Mouse (Mus musculus): ENCODE measurements at regions not wholly inside any gene's neighbourhood (a gene's known extent, or its start where the extent isn't known, plus 50 kb on each side); places are given as distances from the start of the nearest gene placed in this dataset.

DNA sequence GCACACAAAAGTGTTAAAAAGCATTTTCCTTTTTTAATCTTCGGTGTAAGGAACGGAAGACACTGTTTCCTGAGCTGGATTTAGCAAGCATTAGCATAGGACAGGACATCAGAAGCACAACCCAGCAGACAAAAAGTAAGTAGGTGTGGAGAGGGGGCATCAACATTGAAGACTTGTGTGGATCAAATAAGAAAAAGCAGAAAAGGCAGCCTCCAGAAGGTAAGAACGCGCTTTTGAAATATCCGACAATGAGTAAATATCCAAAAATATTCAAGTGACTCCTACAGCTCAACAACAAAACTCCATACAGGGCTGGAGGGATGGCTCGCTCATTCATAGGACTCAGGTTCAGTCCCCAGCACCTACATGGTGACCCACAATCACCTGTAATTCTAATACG lies 286.9 kb downstream of the Pdcd6ip start:
- no peak for DNase-seq (ENCODE audit: low spot score)

- no peak for DNase-seq (ENCODE audit: low spot score)
Observed at GRCm38 (mm10) chr9:113419801-113420200, 288.3 kb downstream of the Pdcd6ip start.

- DNase-seq (ENCODE audit: low spot score): no peak
Observed at GRCm38 (mm10) chr9:113417106-113417505, 291.0 kb downstream of the Pdcd6ip start.

DNA sequence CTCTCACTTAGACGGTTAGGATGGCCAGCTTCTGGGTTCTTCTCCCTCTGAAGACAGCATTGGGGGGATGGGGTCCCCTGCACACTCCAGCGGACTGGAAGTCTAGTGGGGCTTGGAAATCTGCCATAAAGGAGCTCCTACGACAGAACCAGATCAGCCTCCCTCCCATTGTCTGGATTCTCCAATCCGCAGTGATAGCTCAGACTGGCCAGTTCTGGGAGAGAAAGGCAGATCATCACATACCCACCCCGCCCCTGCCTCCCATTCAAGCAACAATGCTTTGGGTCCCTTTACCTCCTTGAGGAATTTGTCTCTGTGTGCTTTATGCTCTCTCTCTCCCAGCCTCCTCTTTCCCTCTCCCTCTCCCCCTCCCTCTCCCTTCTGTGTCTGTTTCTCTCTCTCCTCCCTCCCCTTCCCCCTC lies 292.5 kb downstream of the Pdcd6ip start:
- DNase-seq (ENCODE audit: low spot score): no peak

- no peak for DNase-seq (ENCODE audit: low spot score)
Observed at GRCm38 (mm10) chr9:113414690-113415089, 293.4 kb downstream of the Pdcd6ip start.

DNA sequence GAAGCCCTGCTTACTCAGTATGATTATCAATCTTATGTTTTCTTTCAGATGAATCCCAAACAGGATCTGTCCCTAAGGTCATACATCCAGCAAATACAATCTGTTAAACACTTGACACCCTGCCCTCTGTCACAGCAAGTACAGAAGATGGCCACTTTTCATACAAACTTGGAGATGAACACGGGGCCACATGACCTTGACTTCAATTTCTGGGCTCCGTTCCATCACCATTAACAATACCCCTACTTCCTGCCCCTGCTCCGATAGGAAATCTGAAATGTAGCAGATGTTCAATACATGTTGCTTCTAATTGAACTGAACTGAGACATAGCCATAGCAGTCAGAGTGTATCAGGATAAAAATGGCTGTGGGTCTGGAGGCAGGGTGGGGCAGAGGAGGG lies 294.2 kb downstream of the Pdcd6ip start:
- DNase-seq (ENCODE audit: low spot score): no peak

DNA sequence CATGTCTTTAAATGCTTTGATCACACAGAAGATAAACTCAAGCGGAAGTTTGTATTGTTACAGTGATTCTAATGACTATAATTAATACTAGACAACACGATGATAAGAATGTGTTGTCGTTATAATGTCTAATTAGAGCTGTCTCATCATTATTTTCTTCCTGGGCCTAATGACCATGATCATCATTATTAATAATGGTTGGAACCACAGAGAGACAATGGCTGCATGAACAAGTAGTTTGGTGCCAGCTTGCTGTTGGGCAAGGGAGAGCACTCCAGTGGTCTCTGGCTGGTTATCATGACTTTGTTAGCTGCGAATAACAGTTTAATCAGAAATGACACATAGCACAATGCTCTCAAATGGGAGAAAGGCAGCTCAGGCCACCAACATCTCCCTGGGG lies 296.4 kb downstream of the Pdcd6ip start:
- no peak for DNase-seq (ENCODE audit: low spot score)

GRCm38 (mm10) chr9:113408521-113408920 lies 299.5 kb downstream of the Pdcd6ip start:
- DNase-seq (ENCODE audit: low spot score): no peak

GRCm38 (mm10) chr9:113394320-113394719 lies 313.7 kb downstream of the Pdcd6ip start:
- DNase-seq (ENCODE audit: low spot score): no peak

DNA sequence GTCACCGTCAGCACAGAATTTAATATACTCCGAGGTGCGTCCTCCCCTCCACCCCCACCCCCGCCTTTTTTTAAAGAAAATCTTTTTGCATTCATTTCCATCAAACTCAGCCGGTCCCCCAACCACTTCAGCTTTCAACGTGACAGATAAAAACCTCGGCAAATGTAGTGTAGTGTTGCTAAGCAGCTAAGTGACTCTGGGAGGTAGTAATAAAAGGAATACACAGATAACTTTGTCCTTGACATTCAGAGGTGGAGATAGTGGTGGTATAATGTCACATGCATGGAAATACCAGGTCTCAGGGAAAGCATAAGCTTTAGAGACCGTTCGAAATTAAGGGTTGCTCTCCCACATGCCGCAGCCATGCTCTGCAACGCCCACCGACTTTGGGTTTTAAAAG lies 320.7 kb downstream of the Pdcd6ip start:
- DNase-seq (ENCODE audit: low spot score): no peak

DNA sequence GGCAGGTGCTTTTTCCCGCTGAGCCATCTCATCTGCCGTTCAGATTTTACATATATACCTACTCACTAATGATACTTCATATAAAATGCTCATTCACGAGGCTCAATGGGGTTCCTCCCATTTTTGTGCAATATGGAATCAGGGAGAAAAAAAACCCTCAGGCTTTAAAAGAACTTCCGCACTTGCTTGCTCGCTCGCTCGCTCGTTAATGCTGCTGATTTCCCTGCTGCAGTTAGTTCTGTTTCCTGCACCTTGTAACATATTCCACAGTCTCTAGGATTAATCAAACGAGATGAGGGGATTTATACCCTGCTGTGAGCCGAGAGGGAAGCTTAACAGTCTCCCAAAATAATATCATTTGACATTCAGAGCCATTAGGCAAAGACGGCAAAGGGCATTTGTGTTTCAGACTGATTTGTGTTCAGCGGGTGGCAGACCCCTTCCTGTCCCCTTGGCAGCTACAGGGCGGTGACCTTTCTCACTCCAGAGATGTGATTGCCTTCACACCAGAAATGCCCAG lies 326.4 kb downstream of the Pdcd6ip start:
- no peak for DNase-seq (ENCODE audit: low spot score)

DNA sequence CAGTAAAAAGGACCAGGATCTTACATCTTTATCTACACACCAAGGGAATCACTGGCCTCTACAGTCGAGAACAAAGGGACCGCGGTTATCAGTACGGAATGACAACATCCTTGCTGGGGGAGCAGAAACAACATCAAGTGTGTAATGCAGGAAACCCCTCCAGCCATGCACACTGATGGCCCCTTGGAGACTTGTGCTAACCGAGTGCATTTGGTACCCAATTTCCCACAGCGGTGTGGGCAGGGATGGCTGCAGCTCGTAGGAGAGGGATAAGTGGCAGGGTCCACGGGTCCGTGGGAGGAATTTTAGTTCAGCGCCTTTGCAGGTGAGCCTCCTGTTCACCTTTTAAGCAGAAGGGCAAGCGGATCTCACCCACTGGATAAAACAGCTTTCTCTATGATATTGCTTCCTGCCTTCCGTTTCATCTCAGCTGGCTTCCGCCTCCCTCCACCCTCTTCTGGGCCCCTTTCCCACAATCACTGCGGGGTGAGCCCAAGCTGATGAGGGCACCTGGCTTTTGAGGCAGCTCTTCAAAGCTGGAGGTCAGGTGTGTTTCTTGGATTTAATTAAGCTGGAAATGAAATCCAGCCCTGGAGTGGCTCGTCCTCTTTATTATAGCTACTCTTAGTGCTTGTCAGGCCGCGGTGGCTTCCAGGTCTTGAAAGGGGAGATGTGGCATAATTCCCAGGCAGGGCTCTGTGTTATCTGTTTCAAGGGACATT lies 327.5 kb downstream of the Pdcd6ip start:
- no peak for DNase-seq (ENCODE audit: low spot score)

DNA sequence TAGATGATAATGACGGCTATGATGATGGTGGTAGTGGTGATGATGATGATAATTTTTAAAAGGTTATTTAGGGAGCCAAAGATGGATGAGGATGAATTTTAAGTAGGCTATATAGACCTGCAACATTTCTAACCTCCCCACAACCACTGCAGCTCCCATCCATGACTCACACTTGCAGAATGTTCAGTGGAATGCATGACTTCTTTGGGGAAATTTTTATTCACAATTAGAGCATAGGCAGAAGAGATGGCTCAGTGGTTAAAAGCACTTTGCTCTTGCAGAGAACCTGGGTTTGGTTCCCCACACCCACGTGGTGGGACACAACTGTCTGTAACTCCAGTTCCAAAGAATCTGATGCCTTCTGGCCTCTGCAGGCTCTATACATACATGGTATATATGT lies 329.5 kb downstream of the Pdcd6ip start:
- DNase-seq (ENCODE audit: low spot score): no peak

- DNase-seq (ENCODE audit: low spot score): no peak
Observed at GRCm38 (mm10) chr9:113371718-113372306, 336.2 kb downstream of the Pdcd6ip start.

DNA sequence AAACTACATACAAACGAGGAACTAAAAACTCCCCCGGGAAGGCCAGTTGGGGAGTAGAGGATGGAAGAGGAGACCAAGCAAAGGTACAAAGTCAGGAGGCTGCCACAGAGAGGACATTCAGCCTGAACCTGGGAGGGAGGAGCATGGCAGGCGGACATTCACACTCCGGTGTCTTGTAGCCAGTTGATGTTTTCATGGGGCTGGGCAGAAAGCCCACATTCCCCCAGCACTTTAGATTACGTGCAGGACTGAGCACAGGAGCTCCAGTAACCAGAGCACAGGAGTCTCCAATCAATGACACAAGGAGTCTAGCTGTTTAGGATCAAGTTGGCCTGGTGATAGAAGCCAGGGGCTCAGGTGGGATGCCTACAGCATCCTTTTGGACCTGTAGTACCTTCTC lies 360.1 kb downstream of the Pdcd6ip start:
- DNase-seq (ENCODE audit: low spot score): no peak

- no peak for DNase-seq (ENCODE audit: low spot score)
Observed at GRCm38 (mm10) chr9:113346531-113346930, 361.5 kb downstream of the Pdcd6ip start.

- no peak for DNase-seq (ENCODE audit: low spot score)
Observed at GRCm38 (mm10) chr9:113342131-113342530, 365.9 kb downstream of the Pdcd6ip start.

DNA sequence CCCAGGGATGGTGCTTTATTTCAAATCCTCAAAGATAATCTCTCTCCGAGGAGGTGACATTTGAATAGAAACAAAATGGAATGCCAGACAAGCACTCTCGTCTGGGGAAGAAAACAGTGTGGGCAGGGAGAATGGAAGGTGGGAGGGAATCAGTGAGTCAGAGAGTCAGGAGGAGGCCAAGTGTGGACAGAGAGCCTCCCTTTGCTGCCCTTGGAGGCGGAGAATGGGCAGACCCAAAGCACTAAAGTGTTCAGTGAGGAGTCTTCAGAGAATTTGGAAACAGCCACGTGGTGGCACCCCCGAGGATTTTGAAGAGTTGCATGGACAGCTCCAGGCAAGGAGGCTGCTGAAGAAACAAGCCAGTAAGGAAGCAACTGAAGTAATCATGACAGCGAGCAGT lies 367.2 kb downstream of the Pdcd6ip start:
- DNase-seq (ENCODE audit: low spot score): no peak

- no peak for DNase-seq (ENCODE audit: low spot score)
Observed at GRCm38 (mm10) chr9:113340036-113340435, 368.0 kb downstream of the Pdcd6ip start.

DNA sequence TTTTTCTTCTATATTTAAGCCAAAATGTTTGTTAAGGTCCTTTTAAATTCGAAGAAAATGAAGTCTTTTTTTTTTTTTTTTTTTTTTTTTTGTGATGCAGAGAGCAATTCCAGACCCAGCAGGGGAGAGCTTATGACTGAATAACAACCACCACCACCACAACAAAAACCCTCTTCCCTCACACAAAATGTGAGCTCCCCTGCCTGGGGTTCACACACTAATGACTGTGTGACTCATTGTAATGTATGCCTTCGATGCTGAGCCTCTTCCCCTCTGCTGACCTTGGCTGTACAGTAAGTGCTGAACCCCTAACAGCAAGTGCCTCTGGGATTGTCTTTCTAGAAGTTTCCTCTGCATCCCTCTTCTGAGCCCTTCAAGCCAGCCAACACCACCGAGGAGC lies 383.6 kb downstream of the Pdcd6ip start:
- no peak for DNase-seq (ENCODE audit: low spot score)

DNA sequence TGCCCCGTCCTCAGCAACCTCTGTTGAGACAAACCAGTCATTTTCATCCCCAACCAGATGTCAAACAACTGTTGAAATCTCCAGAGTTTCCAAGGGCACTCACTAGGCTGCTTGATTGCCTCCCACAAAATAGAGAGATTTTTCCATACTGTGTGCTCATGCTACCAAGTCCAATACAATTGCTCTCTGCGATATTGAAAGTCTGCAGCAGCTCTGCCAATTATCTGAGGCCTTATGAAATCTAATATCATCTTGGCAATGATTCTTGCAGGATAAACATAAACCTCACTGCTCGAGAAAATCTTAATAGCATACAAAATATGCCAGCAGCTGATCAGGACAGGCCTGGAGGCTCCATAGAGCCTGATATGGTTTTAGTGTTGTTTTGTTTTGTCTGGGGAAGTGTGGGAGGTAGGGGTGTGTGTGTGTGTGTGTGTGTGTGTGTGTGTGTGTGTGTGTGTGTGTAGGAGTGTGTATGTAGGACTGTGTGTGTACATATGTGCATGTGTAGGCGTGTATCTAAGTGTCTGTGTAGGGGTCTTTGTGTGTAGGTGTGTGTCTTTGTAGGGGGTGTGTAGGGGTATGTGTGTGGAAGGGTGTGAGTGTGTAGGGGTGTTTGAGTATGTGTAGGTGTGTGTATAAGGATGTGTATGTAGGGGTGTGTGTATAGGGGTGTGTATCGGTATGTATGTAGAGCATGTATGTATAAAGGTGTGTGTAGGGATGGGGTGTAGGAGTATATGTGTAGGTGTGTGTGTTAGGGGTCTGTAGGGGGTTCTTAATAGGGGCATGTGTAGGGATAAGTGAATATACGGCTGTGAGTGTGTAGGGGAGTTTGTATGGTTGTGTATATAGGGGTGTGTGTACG lies 398.1 kb downstream of the Pdcd6ip start:
- DNase-seq (ENCODE audit: low spot score): no peak

- DNase-seq (ENCODE audit: low spot score): no peak
Observed at GRCm38 (mm10) chr9:113305761-113306160, 402.3 kb downstream of the Pdcd6ip start.

All from heart, adult 8-10 months (tissue).